Mouse (Mus musculus) leukemia stem cell, adult 10-12 weeks (primary cell): ENCODE data around the gene Ankrd65. TPM values are rescaled to one million over a fixed set of nuclear protein-coding genes. Genes with fewer than 3 reads are reported as not detected.

ENCODE experiments used
- polyA plus RNA-seq: library from polyadenylated mRNA; stranded (reverse); fragments of >175 nt; gene quantifications from 2 replicates; pipeline ENCODE4 v1.2.3, GENCODE M21; 2012; ENCODE audit warnings: low replicate concordance

The Ankrd65 gene
- polyA plus RNA-seq = not detected in 2 replicates

DNA sequence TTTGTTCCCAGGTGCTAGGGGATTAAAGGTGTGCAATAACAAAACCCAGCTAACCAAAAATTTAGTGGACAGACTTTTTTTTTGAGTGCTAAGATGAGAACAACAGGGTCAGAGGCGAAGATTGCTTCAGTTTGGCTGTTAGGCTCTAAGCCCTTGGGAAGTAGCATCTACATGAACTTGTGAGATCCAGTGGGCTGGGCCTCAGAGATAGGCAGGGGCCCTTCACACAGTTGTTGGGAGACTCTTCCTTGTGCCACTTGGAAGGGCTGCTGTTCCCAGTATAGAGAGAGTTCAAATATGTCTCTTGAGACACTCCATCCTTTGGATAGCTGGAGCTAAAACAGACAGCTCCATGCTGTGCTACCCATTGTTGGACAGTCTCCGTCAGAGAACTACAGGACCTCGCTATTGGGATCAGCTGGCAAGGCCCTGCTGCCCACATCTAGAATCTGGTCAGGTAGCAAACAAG, at the start of gene Ankrd65:
Ankrd65 (plus strand) TSS at position 419 of the 469 bp plus-strand sequence.

DNA sequence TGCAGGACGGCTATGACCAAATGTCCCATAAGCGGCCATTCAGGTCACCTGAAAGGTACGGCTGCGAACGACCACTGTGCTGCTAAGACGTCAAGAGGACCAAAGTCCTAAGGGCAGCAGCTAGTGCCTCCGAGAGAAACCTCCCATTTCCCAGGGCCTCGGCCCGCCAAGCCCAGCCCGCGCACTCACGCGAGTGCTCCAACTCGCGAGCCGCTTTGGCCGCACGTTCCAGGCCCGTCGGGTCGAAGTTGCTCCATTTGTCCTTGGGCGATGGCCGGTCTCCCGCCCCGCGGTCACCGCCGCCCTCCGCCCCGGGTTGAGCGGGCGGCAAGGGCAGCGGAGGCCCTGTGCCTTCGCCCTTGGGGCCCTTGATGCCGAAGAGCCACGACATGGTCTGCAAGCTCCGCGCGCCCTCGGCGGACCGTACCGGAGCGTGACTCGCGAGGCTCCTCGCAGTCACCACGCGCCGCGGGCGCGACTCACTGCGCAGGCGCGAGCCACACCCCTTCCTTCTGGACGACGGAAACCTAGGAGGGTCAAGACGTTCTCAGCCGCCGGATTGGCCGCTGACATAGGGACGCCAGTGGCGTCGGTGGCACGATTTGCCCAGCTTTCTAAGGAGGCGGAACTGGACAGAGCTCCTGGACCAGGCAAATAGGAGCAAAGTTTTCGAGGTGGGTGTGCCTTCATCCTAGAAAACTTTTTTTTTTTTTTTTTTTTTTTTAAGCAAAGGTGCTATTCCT, 29.5 kb upstream of the Ankrd65 start, which contains the start of gene Atad3a:
Atad3a (minus strand) TSS at position 481 of the 743 bp plus-strand sequence.

DNA sequence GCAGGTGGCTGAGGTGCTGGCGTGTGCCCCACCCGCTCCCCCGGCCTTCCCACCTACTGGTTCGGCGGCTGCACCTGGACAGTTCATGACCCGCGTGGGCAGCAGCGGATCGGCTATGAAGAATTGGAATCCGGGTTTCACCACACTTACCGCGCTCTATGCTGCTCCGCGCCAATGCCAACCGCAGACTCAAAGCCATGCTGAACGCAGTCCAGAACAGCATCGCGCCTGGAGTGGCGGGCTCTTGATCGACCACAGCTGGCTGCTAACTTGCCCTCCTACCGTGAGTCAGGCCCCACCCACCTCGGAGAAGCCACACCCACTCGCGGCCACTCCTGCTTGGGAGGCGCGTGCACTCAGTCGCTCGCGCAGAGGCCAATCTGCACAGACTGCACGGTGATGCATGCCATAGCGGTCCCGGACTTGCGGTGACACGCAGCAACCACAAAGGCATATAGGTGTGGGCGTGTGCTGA, 15.9 kb upstream of the Ankrd65 start, which contains the start of gene Vwa1:
Vwa1 (minus strand) TSS at position 419 of the 475 bp plus-strand sequence.

DNA sequence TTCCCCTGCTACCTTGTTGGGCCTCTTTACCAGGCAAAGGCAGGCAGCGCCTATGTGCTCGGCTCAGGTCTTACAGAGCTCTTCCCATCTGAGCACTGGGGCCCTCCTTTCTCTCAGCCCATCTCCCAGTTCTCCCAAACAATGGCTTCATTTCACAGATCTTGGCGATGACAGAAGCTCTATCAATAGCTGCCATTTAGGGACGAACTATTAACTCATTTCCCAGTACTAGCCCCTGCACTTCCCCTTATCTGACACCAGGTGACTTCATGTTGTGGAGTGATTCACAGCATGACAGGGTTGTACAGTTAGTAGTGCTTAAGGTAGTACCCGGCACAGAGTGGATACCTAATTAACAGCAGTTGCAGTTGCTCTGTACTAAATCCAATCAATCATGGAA, 4.4 kb upstream of the Ankrd65 start, which contains the start of gene Tmem88b:
Tmem88b (minus strand) TSS at position 56 of the 400 bp plus-strand sequence.

DNA sequence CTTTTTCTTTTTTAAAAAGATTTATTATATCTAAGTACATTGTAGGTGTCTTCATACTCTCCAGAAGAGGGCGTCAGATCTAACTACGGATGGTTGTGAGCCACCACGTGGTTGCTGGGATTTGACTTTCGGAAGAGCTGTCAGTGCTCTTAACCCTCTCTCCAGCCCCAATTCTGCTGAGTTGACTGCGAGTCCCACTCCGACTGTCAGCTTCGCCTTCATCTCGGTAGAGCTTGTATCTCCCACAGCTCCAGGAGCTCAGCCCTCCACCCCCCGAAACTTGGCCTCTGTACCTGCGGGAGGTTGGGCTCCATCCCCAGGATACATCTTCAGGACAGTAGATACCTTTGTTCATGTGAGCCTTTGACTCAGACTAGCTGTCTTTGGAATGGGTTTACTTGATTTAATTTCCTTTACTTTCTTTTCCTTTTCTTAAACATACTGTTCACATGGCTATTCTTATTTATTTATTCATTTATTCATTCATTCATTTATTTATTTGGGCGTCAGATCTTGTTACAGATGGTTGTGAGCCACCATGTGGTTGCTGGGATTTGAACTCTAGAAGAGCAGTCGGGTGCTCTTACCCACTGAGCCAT, 12.6 kb downstream of the Ankrd65 start, which contains the start of gene Mrpl20:
Mrpl20 (plus strand) TSS at position 138 of the 599 bp plus-strand sequence.

DNA sequence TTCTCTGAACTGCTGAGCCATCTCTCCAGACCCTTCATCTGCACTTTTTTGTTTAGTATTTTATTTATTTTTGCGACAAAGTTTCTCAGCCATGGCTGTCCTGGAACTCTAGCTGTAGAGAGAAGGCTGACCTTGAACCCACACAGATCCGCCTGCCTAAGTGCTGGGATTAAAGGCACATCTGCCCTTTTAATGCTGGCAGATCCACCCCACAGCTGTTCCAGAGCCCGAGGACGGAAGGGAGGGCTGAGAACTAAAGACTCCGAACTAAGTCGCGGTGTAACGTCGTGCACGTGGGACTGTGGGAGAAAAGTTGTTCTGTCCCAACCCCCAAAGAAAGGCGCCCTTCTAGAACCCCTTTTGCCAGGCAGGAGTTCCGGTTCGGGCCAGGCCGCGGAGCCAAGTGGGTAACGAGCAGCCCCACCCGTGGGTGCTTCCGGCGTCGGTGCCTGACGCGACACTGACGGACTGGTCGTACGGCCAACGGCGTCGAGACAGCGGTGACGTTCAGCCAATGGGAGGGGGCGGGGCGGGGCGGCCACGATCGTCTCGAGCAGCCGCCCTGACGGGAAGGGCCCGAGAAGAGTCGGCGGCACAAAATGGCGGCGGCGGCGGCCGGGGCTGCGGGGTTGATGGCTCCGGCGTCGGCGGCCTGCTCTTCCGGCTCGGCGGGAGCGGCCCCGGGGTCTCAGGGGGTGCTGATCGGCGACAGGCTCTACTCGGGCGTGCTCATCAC, 21.9 kb downstream of the Ankrd65 start, which contains the start of gene Ccnl2:
Ccnl2 (plus strand) TSS at position 561 of the 736 bp plus-strand sequence.

DNA sequence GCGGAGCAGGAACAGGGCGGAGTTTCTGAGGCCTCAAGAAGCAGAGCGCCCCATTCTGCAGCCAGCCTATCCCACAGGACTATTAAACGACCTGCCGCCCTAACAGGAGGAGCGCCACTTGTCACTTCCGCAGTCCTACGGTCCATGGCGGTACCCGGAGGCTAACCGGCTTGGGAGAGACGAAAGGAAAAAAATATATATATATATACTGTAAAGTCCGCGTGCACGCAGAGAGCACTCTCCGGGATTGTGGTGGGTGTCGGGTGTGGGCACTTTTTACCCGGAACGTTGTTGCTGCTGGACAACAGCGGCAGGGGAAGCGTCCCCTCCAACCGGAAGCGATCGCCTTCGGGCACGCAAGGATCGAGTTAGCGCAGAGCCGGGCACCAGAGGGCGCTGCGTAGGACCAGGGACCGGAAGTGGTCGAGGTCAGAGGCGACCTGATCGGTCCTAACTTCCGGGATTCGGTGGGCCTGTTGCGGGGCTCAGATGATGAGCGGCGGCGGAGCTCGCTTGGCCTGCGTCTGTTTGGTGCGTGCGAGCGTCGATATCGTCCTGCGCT, 41.0 kb downstream of the Ankrd65 start, which contains the start of gene Aurkaip1:
Aurkaip1 (plus strand) TSS at position 68 of the 562 bp plus-strand sequence.

DNA sequence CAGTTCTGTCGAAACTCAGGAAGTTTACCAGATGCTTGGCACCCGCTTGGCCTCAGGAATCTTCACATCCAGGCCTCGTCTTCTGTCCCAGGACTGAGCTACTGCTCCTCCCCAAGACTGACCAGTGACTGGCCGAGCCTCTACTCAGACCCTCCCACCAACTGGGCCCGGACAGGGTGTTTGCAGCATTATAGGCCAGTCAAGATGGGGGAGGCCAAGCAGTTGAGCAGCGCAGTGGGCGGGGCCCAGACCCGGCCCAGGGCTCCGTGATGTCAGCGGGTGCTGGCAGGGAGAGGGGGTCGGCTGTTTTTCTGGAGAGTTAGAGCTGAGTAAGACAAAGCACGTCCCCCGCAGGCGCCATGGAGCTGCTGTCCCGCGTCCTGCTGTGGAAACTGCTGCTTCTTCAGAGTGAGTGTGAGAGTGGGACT, 49.3 kb downstream of the Ankrd65 start, which contains the start of gene Mxra8:
Mxra8 (plus strand) TSS at position 198 of the 428 bp plus-strand sequence.

DNA sequence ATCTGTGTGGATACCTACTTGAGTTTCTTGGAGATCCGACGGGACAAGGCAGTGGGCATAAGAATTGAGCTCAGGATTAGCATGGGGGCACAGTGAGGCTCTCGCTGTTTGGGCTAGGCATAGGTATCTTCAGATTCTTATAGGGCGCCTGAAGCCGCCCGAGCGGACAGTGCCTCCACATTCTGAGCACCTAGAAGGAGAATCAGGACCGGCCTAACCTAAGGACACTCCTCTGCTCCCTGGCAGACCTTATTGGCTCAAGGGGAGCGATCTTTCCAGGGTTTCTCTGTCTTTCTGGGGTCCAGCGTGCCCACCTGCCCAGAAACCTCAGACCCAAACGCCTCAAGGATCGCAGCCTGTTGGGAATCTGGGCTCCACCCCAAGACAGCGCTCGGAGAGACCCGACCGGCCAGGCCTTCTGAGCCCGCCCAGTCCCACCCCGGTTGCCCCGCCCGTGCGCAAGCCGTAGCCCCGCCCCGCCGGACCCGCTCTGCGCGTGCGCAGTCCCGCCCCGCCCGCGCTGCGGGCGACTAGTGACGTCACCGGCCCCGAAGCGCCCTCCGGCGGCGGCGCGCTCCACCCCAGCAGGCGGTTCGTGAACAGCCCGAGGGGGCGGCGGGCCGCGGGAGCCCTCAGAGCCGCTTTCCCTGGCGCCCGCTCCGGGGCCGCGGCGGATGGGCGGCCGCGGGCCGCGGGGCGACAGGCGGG, 56.8 kb downstream of the Ankrd65 start, which contains the start of gene Dvl1:
Dvl1 (plus strand) TSS at position 532 of the 708 bp plus-strand sequence.

Other genes with a start within 250 kb of the Ankrd65 start
- gene Nadk, start 228.1 kb upstream of the Ankrd65 start, polyA plus RNA-seq = 93.2 and 99.6 TPM in 2 replicates
- 2.0 and 5.1 TPM in 2 replicates for gene Slc35e2, start 189.0 kb upstream of the Ankrd65 start, polyA plus RNA-seq
- gene Cdk11b, start 165.6 kb upstream of the Ankrd65 start, polyA plus RNA-seq = 45.7 and 53.4 TPM in 2 replicates
- not detected in 2 replicates for gene Gm10563, start 145.0 kb upstream of the Ankrd65 start, polyA plus RNA-seq
- 0.21 and 3.1 TPM in 2 replicates for gene Mmp23, start 137.1 kb upstream of the Ankrd65 start, polyA plus RNA-seq
- gene Mib2, start 121.2 kb upstream of the Ankrd65 start, polyA plus RNA-seq = 37.9 and 63.0 TPM in 2 replicates
- 2.6 TPM in 2 replicates for gene Fndc10, start 96.1 kb upstream of the Ankrd65 start, polyA plus RNA-seq
- gene Ssu72, start 85.6 kb upstream of the Ankrd65 start, polyA plus RNA-seq = 23.8 and 40.4 TPM in 2 replicates
- 0.27 and 0.50 TPM in 2 replicates for gene Tmem240, start 55.6 kb upstream of the Ankrd65 start, polyA plus RNA-seq
- 52.4 and 57.8 TPM in 2 replicates for gene Atad3a, start 29.3 kb upstream of the Ankrd65 start, polyA plus RNA-seq
- gene Vwa1, start 15.7 kb upstream of the Ankrd65 start, polyA plus RNA-seq = 1.1 and 2.2 TPM in 2 replicates
- 0.24 and 0.29 TPM in 2 replicates for gene Tmem88b, start 4.6 kb upstream of the Ankrd65 start, polyA plus RNA-seq
- gene Mrpl20, start 12.4 kb downstream of the Ankrd65 start, polyA plus RNA-seq = 26.3 and 70.8 TPM in 2 replicates
- gene Ccnl2, start 22.1 kb downstream of the Ankrd65 start, polyA plus RNA-seq = 33.3 and 37.7 TPM in 2 replicates
- 142 and 271 TPM in 2 replicates for gene Aurkaip1, start 40.8 kb downstream of the Ankrd65 start, polyA plus RNA-seq
- 0.21 and 2.1 TPM in 2 replicates for gene Mxra8, start 49.2 kb downstream of the Ankrd65 start, polyA plus RNA-seq
- gene Dvl1, start 57.0 kb downstream of the Ankrd65 start, polyA plus RNA-seq = 152 and 222 TPM in 2 replicates
- gene Tas1r3, start 72.9 kb downstream of the Ankrd65 start, polyA plus RNA-seq = 0.08 TPM in 1 of 2 replicates, not detected in the other
- gene Cptp, start 79.0 kb downstream of the Ankrd65 start, polyA plus RNA-seq = 2.0 and 2.6 TPM in 2 replicates
- gene Ints11, start 79.1 kb downstream of the Ankrd65 start, polyA plus RNA-seq = 16.3 and 20.4 TPM in 2 replicates
- 349 and 415 TPM in 2 replicates for gene Pusl1, start 101.3 kb downstream of the Ankrd65 start, polyA plus RNA-seq
- gene Acap3, start 101.4 kb downstream of the Ankrd65 start, polyA plus RNA-seq = 59.5 and 63.0 TPM in 2 replicates
- gene Ube2j2, start 153.4 kb downstream of the Ankrd65 start, polyA plus RNA-seq = 114 and 120 TPM in 2 replicates
- 122 and 138 TPM in 2 replicates for gene C1qtnf12, start 171.9 kb downstream of the Ankrd65 start, polyA plus RNA-seq
- 3.2 and 4.0 TPM in 2 replicates for gene B3galt6, start 202.2 kb downstream of the Ankrd65 start, polyA plus RNA-seq
- 40.5 and 45.3 TPM in 2 replicates for gene Sdf4, start 202.4 kb downstream of the Ankrd65 start, polyA plus RNA-seq
- 3.1 and 8.5 TPM in 2 replicates for gene Tnfrsf4, start 223.4 kb downstream of the Ankrd65 start, polyA plus RNA-seq
- gene Tnfrsf18, start 235.7 kb downstream of the Ankrd65 start, polyA plus RNA-seq = 5.5 and 8.2 TPM in 2 replicates